Mouse (Mus musculus) MEL (cell line): ENCODE measurements around the gene Nat9. TPM values are rescaled to one million over a fixed set of nuclear protein-coding genes. Genes with fewer than 3 reads are reported as not detected.

Source experiments
- DNase-seq: peaks from one replicate; pipeline ENCODE4 v3.0.0; 2011; ENCODE audit warnings: low read depth, low spot score
- H3K27ac ChIP-seq: 2 replicates; pipeline ENCODE4 v1.5.1; 2012; ENCODE audit warnings: low read depth, mild to moderate bottlenecking, control low read depth, low read length, moderate library complexity; ENCODE audit not compliant: control insufficient read depth
- H3K27me3 ChIP-seq, 2 experiments: fragments of 150-350 bp in 1 of 2; sonication (generic) in 1 of 2; 2 replicates each; pipeline ENCODE4 v1.6.1; 2012; ENCODE audit warnings: low read length in 2 of 2, mild to moderate bottlenecking in 2 of 2, improper control_type of control experiment in 1 of 2, moderate library complexity in 1 of 2; ENCODE audit not compliant: insufficient read depth in 2 of 2, control insufficient read depth in 1 of 2
- H3K36me3 ChIP-seq, 2 experiments: 2 replicates each; pipeline ENCODE4 v1.6.1; 2012 to 2014; ENCODE audit warnings: low read length in 2 of 2, improper control_type of control experiment in 1 of 2, inconsistent platforms in 1 of 2, mild to moderate bottlenecking in 1 of 2; ENCODE audit not compliant: insufficient read depth in 2 of 2, control insufficient read depth in 1 of 2
- H3K4me1 ChIP-seq, 2 experiments: fragments of 150-350 bp in 1 of 2; sonication (generic) in 1 of 2; 2 replicates each; pipeline ENCODE4 v1.6.1; 2012; ENCODE audit warnings: low read length in 2 of 2, improper control_type of control experiment in 1 of 2, mild to moderate bottlenecking in 1 of 2; ENCODE audit not compliant: insufficient read depth in 2 of 2, control insufficient read depth in 1 of 2
- H3K4me3 ChIP-seq, 2 experiments: fragments of 150-350 bp in 1 of 2; sonication (generic) in 1 of 2; 2 replicates each; pipeline ENCODE4 v1.5.1; 2012; ENCODE audit warnings: low read depth in 2 of 2, low read length in 2 of 2, mild to moderate bottlenecking in 2 of 2, moderate library complexity in 2 of 2, control low read depth in 1 of 2, improper control_type of control experiment in 1 of 2; ENCODE audit not compliant: control insufficient read depth in 1 of 2, insufficient read depth in 1 of 2
- H3K79me2 ChIP-seq: 2 replicates; pipeline ENCODE4 v1.6.1; 2012; ENCODE audit warnings: mild to moderate bottlenecking, low read length, moderate library complexity; ENCODE audit not compliant: control insufficient read depth, poor library complexity, insufficient read depth
- H3K9ac ChIP-seq: 2 replicates; pipeline ENCODE4 v1.6.1; 2012; ENCODE audit warnings: low read depth, mild to moderate bottlenecking, control low read depth, low read length, moderate library complexity; ENCODE audit not compliant: control insufficient read depth, poor library complexity, severe bottlenecking
- H3K9me3 ChIP-seq: fragments of 150-350 bp; sonication (generic); replicated peaks from 2 replicates; pipeline ENCODE4 v1.6.1; 2012; ENCODE audit warnings: mild to moderate bottlenecking, low read length, improper control_type of control experiment, moderate library complexity; ENCODE audit not compliant: insufficient read depth
- BHLHE40 ChIP-seq: IDR thresholded peaks from 2 replicates; pipeline ENCODE4 v1.6.1; 2012; ENCODE audit warnings: low read depth, mild to moderate bottlenecking, inconsistent platforms, low read length, improper control_type of control experiment, borderline replicate concordance
- CHD1 ChIP-seq: IDR thresholded peaks from 2 replicates; pipeline ENCODE4 v1.6.1; 2012; ENCODE audit warnings: low read depth, mild to moderate bottlenecking, inconsistent platforms, low read length, improper control_type of control experiment
- CHD2 ChIP-seq: IDR thresholded peaks from 2 replicates; pipeline ENCODE4 v1.6.1; 2011; ENCODE audit warnings: low read length, improper control_type of control experiment
- CTCF ChIP-seq, 3 experiments: IDR thresholded peaks in 2 of 3; conservative IDR thresholded peaks in 1 of 3; 2 replicates each; pipeline ENCODE4 v1.5.1; 2011 to 2012; ENCODE audit warnings: low read length in 3 of 3, low read depth in 2 of 3, mild to moderate bottlenecking in 2 of 3, improper control_type of control experiment in 1 of 3, inconsistent platforms in 1 of 3, mixed read lengths in 1 of 3, moderate library complexity in 1 of 3; ENCODE audit not compliant: control insufficient read depth in 1 of 3, insufficient read depth in 1 of 3, poor library complexity in 1 of 3, severe bottlenecking in 1 of 3
- E2F4 ChIP-seq: IDR thresholded peaks from 2 replicates; pipeline ENCODE4 v1.6.1; 2011; ENCODE audit warnings: low read depth, low read length, improper control_type of control experiment, borderline replicate concordance
- EP300 ChIP-seq, 2 experiments: IDR thresholded peaks; 2 replicates each; pipeline ENCODE4 v1.6.1; 2011; ENCODE audit warnings: improper control_type of control experiment in 2 of 2, low read length in 2 of 2, low read depth in 1 of 2, mild to moderate bottlenecking in 1 of 2
- ETS1 ChIP-seq: IDR thresholded peaks from 2 replicates; pipeline ENCODE4 v1.6.1; 2012; ENCODE audit warnings: low read depth, mild to moderate bottlenecking, inconsistent platforms, low read length, improper control_type of control experiment, moderate library complexity
- GATA1 ChIP-seq: IDR thresholded peaks from 2 replicates; pipeline ENCODE4 v1.6.1; 2011; ENCODE audit warnings: low read depth, low read length, improper control_type of control experiment
- JUND ChIP-seq: IDR thresholded peaks from 2 replicates; pipeline ENCODE4 v1.6.1; 2011; ENCODE audit warnings: low read depth, mild to moderate bottlenecking, improper control_type of control experiment, low read length
- KAT2A ChIP-seq: conservative IDR thresholded peaks from 2 replicates; pipeline ENCODE4 v1.6.1; 2012; ENCODE audit warnings: low read depth, low read length, improper control_type of control experiment, inconsistent platforms
- MAFK ChIP-seq: IDR thresholded peaks from 2 replicates; pipeline ENCODE4 v1.6.1; 2011; ENCODE audit warnings: low read depth, mild to moderate bottlenecking, low read length, improper control_type of control experiment, borderline replicate concordance
- MAX ChIP-seq: IDR thresholded peaks from 2 replicates; pipeline ENCODE4 v1.6.1; 2011; ENCODE audit warnings: low read length, improper control_type of control experiment
- MAZ ChIP-seq: IDR thresholded peaks from 2 replicates; pipeline ENCODE4 v1.6.1; 2012; ENCODE audit warnings: low read depth, mild to moderate bottlenecking, inconsistent platforms, low read length, improper control_type of control experiment
- MEF2A ChIP-seq: IDR thresholded peaks from 2 replicates; pipeline ENCODE4 v1.6.1; 2014; ENCODE audit warnings: low read depth, mild to moderate bottlenecking, inconsistent platforms, low read length, improper control_type of control experiment; ENCODE audit not compliant: poor library complexity, insufficient replicate concordance, severe bottlenecking; ENCODE audit errors: extremely low read depth
- NELFE ChIP-seq: IDR thresholded peaks from 2 replicates; pipeline ENCODE4 v1.6.1; 2011; ENCODE audit warnings: low read depth, low read length, improper control_type of control experiment
- NRF1 ChIP-seq: IDR thresholded peaks from 2 replicates; pipeline ENCODE4 v1.6.1; 2014; ENCODE audit warnings: low read depth, mild to moderate bottlenecking, inconsistent platforms, low read length, improper control_type of control experiment, moderate library complexity; ENCODE audit not compliant: poor library complexity, insufficient read depth, severe bottlenecking
- POLR2A ChIP-seq, 2 experiments: IDR thresholded peaks; 2 replicates each; pipeline ENCODE4 v1.6.1; 2011 to 2012; ENCODE audit warnings: low read length in 2 of 2, mild to moderate bottlenecking in 2 of 2, control low read depth in 1 of 2, improper control_type of control experiment in 1 of 2, low read depth in 1 of 2, moderate library complexity in 1 of 2; ENCODE audit not compliant: control insufficient read depth in 1 of 2, insufficient read depth in 1 of 2, poor library complexity in 1 of 2
- POLR2AphosphoS2 ChIP-seq: IDR thresholded peaks from 2 replicates; pipeline ENCODE4 v1.6.1; 2011; ENCODE audit warnings: low read length, improper control_type of control experiment
- RAD21 ChIP-seq: IDR thresholded peaks from 2 replicates; pipeline ENCODE4 v1.6.1; 2011; ENCODE audit warnings: mild to moderate bottlenecking, low read depth, low read length, improper control_type of control experiment
- RCOR1 ChIP-seq: IDR thresholded peaks from 2 replicates; pipeline ENCODE4 v1.6.1; 2012; ENCODE audit warnings: low read depth, mild to moderate bottlenecking, inconsistent platforms, low read length, improper control_type of control experiment
- SIN3A ChIP-seq: IDR thresholded peaks from 2 replicates; pipeline ENCODE4 v1.6.1; 2012; ENCODE audit warnings: low read length, improper control_type of control experiment, inconsistent platforms
- SMC3 ChIP-seq: IDR thresholded peaks from 2 replicates; pipeline ENCODE4 v1.6.1; 2011; ENCODE audit warnings: low read depth, low read length, improper control_type of control experiment
- TAL1 ChIP-seq: IDR thresholded peaks from 2 replicates; pipeline ENCODE4 v1.6.1; 2012; ENCODE audit warnings: mild to moderate bottlenecking, inconsistent platforms, low read length, moderate library complexity, mixed read lengths
- TCF12 ChIP-seq: IDR thresholded peaks from 2 replicates; pipeline ENCODE4 v1.6.1; 2014; ENCODE audit warnings: low read depth, mild to moderate bottlenecking, inconsistent platforms, low read length, improper control_type of control experiment, moderate library complexity
- USF2 ChIP-seq, 2 experiments: IDR thresholded peaks; 2 replicates each; pipeline ENCODE4 v1.6.1; 2011 to 2012; ENCODE audit warnings: improper control_type of control experiment in 2 of 2, low read length in 2 of 2, borderline replicate concordance in 1 of 2, inconsistent platforms in 1 of 2, low read depth in 1 of 2, mild to moderate bottlenecking in 1 of 2; ENCODE audit not compliant: insufficient read depth in 1 of 2
- ZC3H11A ChIP-seq: IDR thresholded peaks from 2 replicates; pipeline ENCODE4 v1.6.1; 2012; ENCODE audit warnings: low read depth, mild to moderate bottlenecking, inconsistent platforms, low read length, improper control_type of control experiment
- ZKSCAN1 ChIP-seq: IDR thresholded peaks from 2 replicates; pipeline ENCODE4 v1.6.1; 2012; ENCODE audit warnings: low read depth, mild to moderate bottlenecking, inconsistent platforms, low read length, improper control_type of control experiment, moderate library complexity
- ZMIZ1 ChIP-seq: IDR thresholded peaks from 2 replicates; pipeline ENCODE4 v1.6.1; 2012; ENCODE audit warnings: low read depth, mild to moderate bottlenecking, inconsistent platforms, low read length, improper control_type of control experiment, moderate library complexity
- ZNF384 ChIP-seq: IDR thresholded peaks from 2 replicates; pipeline ENCODE4 v1.6.1; 2012; ENCODE audit warnings: low read depth, mild to moderate bottlenecking, inconsistent platforms, low read length, improper control_type of control experiment
- polyA plus RNA-seq, 2 experiments: library from polyadenylated mRNA; stranded (reverse) in 1 of 2; unstranded in 1 of 2; fragments of >175 nt in 1 of 2; fragments of >200 nt in 1 of 2; gene quantifications; 2 replicates each; pipeline versions ENCODE4 v1.2.1 to v1.2.4; 2012; ENCODE audit warnings: low replicate concordance in 2 of 2, low read depth in 1 of 2; ENCODE audit not compliant: insufficient read length in 2 of 2, insufficient read depth in 1 of 2, missing spikeins in 1 of 2
- total RNA-seq: library from RNA; depleted of rRNA; stranded (reverse); fragments of 300-350 nt; gene quantifications from 2 replicates; pipeline ENCODE4 v1.2.3, GENCODE M21; 2012

Nat9 gene
- total and polyA plus RNA-seq, 3 experiments: 46.1 to 92.4 TPM; not detected in 1

GRCm38 (mm10) chr11:115232889-115233288, 45.2 kb upstream of the Nat9 start:
- Histone ChIP-seq H3K27me3 (no peaks in the 10 kb centered on the region), H3K4me3 (no peak overlapping the region), H3K36me3 (no peaks in the 10 kb centered on the region; a peak in 1 of 4 replicates), H3K9ac (no peak overlapping the region), H3K79me2 (no peaks in the 10 kb centered on the region), H3K9me3 (no peaks in the 10 kb centered on the region), H3K4me1 (no peaks in the 10 kb centered on the region), H3K27ac (no peak overlapping the region)
- no peak for TF ChIP-seq TCF12
- no peak for TF ChIP-seq ZMIZ1
- no peak for TF ChIP-seq MAFK
- no peak for TF ChIP-seq POLR2A (IDR thresholded peaks at IDR 0.05; ENCODE audit: control insufficient read depth in 1 of 2, insufficient read depth in 1 of 2, low read depth in 1 of 2, low read length in 2 of 2, poor library complexity in 1 of 2)
- no peak for TF ChIP-seq CHD2
- TF ChIP-seq KAT2A: no peak
- TF ChIP-seq ZKSCAN1: no peak
- no peak for TF ChIP-seq RAD21
- no peak for TF ChIP-seq BHLHE40
- no peak for TF ChIP-seq MAX
- no peak for TF ChIP-seq SIN3A
- TF ChIP-seq TAL1: no peak
- no peak for TF ChIP-seq ETS1
- no peak for TF ChIP-seq RCOR1
- TF ChIP-seq CHD1: no peak
- TF ChIP-seq JUND: no peak
- no peak for TF ChIP-seq USF2 (IDR thresholded peaks at IDR 0.05; ENCODE audit: borderline replicate concordance in 1 of 2, insufficient read depth in 1 of 2, low read depth in 1 of 2, low read length in 2 of 2)
- no peak for TF ChIP-seq CTCF (IDR thresholded peaks at IDR 0.05 in 2 of 3, conservative IDR thresholded peaks at IDR 0.05 in 1 of 3; ENCODE audit: control insufficient read depth in 1 of 3, insufficient read depth in 1 of 3, low read depth in 2 of 3, low read length in 3 of 3, poor library complexity in 1 of 3, severe bottlenecking in 1 of 3)
- no peak for DNase-seq

- no peaks in the 10 kb centered on the region; a peak in 1 of 4 replicates for H3K36me3 ChIP-seq
Observed at GRCm38 (mm10) chr11:115231924-115232323, 44.3 kb upstream of the Nat9 start.

More at GRCm38 (mm10) chr11:115231924-115232323, 44.3 kb upstream of the Nat9 start:
- no peak for DNase-seq
- Histone ChIP-seq H3K9ac (no peak overlapping the region), H3K27me3 (no peaks in the 10 kb centered on the region), H3K9me3 (no peaks in the 10 kb centered on the region), H3K27ac (no peak overlapping the region), H3K79me2 (no peaks in the 10 kb centered on the region), H3K4me3 (no peak overlapping the region), H3K4me1 (no peaks in the 10 kb centered on the region)
- TF ChIP-seq POLR2A (IDR thresholded peaks at IDR 0.05; ENCODE audit: control insufficient read depth in 1 of 2, insufficient read depth in 1 of 2, low read depth in 1 of 2, low read length in 2 of 2, poor library complexity in 1 of 2) (no peak), POLR2AphosphoS2 (no peak), MEF2A (no peak), ZNF384 (no peak), SMC3 (no peak), JUND (no peak), NRF1 (no peak), MAZ (no peak), E2F4 (no peak), MAX (no peak), ZKSCAN1 (no peak), ZC3H11A (no peak), RAD21 (no peak), GATA1 (no peak), ETS1 (no peak), NELFE (no peak), EP300 (IDR thresholded peaks at IDR 0.05; ENCODE audit: low read depth in 1 of 2, low read length in 2 of 2) (no peak)
